Mouse (Mus musculus): ENCODE measurements at regions not wholly inside any gene's neighbourhood (a gene's known extent, or its start where the extent isn't known, plus 50 kb on each side); places are given as distances from the start of the nearest gene placed in this dataset.

DNA sequence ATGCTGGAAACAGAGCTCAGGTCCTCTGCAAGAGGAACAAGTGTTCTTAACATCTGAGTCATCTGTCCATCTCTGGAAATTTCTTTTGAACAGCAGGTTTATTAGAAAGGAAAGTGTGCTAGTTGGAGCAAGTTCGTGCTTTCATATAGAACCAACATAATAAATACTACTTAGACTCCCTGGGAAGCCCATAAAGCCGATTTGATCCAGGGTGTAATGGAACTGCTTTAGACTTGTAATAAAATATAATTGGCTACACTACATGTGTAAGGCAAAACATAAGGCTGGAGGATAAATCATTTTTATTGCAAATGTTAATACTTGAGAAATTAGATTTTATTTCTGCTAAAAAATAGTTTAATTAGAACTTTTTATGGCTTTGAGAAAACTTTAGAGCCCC lies 510.0 kb upstream of the Id4 start:
- no peak for DNase-seq

DNA sequence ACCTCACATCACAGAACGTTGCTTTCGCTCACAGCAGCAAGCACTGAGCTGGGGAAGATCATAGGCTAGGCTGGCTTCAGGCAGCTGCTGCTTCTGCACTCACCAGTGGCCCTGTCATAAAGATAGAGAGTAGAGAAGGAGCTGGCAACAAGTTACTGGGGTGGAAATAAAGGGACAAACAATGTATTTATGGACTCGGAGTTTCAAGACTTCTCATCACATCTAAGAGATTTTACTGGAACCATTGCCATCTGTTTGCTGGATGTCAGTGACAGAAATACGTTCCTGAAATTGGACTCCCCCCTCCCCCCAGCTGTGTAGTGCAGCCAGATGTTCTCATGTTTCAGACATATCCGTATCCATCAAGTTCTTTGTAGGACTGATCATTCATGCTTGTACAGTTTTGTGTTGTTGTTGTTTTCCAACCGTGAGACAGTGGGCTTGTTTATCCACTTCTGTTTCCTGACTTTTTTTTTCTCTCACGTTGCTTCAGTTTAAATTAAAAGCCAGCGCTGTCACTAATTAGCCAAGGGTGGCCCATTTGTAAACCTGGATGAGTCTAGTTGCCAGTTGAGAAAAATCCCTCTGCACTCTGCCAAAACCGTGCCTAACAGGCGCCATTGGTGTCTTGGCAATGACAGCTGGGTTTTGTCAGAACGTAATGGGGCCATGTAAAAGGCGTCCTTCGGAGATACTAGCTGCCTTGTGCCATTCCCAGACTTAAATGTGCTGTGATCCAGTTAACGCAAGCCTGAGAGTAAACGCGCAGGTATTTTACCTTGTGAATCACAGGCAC lies 496.0 kb upstream of the Id4 start:
- DNase-seq: no peak

DNA sequence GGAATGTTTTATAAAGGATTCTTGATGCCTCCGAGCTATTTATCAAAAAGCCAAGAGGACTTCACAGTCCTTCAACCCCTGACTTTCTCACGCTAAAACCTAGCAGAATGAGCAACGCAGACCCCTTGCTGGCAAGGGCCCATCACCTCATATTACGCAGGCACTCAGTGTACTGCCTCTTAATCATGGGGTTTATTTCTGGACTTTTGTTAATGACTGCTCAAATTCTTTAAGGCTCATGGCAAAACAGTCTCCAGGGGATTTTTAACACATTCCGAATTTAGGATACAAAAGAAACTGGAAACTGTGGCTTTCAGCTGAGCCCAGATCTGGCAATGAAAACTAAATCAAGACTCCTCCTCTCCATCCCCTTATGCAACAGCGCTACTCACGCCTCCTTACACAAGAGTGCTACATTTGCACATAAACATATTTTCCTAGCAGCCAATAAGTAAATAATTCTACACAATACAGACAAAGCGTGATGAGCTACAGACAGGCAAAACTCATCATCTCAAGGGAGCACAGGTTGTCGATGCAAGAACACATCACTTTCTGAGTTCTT lies 492.0 kb upstream of the Id4 start:
- no peak for DNase-seq

DNA sequence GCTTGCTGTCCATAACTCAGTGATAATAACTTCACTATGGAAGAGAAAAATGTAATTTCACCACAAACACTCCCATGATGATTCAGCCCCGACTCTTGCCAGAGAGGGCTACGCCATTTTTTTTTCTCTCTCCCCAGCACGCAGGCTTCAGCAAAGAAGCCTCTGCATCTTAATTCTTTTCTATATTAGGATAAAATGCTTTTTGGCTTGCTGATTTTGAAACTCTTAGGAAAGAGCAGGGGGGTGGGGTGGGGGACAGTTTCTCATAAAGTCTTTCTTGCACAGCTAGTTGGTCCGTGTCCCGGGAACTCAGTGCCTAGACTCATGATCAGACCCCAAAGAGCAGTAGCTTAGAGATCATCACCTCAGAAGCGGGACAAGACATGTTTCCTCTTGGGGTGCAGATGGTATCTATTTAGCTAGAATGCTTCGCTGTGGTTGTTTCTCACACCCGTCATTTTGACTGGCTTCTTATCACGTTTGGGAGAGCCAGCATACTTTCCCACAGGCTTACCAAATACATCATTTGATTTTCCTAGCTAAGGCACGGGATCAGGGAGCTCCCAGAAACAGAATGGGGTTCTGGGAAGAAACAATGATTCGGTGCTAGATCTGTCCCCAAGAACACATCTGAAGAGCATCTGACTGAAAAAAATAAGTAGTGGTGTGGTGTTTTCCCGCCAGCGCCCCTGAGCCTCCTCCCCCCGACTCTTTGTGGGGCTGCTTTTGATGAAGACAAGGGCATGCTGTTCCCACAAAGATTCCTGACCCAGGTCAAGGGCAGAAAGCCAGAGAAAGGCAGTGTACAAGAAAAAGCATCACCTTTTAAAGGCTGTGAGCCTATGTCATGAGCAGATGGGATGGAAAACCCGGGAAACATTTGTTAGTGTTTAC lies 483.6 kb upstream of the Id4 start:
- DNase-seq: peak; percentile 8

DNA sequence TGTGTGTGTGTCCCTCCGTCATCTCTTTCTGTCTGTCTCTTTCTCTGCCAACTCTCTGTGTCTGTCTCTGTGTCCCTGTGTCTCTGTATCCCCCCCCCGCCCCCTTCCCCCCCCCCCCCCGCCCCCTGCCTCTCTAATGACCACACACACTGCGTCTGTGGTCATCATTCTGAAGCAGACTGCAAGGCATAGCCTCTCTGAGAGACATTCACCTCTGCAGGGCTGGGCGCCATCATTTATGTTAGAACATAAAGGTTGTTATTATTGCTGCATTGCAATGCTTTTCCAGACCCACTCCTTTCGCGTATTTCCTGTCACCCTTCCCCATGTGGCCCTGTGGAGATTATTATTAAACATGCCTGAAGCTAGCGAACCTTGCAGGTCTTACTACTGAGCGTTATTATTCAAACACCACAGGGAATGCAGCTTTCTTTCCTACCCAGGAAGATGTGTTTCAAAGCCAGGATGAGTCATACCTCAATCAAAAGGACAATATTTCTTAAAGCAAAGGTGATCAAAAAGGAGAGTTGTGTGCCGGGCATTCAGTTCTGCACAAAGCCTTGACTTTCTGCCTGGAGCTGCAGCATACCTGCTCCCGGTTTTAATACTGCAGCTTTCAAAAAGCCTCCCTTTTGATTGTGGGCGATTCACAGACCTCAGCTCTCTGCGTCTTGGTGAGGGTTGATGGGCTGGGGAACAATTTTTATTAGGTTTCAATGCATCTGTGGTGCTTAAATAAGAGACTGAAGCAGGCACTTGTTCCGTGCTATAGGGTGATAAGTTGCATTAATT lies 482.6 kb upstream of the Id4 start:
- no peak for DNase-seq

DNA sequence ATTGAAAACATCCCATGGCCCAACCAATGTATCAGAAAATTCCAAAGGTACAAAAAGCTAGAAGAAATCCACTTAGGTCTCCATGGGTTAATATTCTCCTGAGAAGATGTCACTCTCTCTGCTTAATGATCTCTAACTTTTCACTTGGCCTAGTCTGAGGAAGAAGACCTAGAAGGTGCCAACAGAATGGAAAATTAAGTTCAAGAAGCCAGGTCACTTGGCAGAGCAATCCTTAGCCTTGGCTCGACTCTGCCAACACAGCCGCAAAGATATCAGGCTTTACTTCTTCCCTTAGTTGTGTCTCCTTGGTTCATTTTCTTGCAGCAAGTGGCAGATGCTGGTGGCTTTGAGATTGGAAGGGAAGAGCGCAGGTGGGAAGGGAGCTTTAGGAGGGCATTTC lies 476.6 kb upstream of the Id4 start:
- DNase-seq: no peak

DNA sequence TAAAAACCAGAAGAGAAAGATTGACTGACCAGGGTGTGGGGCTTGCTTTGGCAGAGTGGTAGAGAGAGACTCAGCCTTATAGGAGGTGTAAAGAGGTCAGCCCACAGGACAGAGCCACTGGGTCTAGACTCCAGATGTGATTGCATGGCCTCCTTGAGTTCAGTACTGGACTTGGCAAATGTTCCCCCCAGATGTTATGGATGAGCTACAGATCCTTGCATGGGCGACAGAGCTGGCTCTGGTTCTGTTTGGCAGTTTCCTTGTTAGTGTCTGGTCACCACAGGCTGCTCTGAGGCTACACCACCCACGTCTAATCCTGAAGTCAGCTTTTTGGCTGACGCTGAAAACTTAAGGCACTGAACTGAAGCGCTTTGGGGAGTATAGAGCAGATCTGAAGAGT lies 463.2 kb upstream of the Id4 start:
- no peak for DNase-seq

DNA sequence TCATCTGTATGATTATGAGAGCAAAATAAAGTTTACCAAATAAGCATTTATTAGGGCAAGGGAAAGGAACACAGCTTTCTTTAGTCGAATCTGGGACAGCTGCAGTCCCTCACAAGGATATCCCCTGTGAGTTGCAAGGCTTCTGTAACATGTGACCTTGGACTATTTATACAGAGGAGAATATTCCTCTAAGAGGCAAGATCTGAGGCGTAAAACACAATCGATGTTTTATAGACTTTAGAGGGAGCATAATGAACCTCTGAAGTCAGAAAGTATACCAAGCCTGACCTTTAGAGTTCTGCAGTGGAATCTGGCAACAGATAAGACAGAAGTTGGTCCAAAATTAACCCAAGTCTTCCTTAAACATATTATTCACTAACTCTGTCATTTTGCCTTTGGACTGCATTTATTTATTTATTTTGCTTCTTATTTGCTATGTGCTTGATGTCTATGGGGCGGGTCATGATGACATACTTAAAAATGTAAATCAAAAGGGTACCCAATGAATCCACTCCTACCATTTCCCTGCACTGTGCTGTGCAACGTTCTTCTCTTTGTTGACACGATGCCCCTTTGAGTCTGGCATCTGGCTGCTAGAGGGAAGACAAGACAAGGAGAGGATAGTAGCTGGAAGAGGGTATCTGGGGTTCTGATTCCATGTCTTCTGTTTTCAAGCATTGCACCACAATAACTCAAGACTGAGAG lies 449.2 kb upstream of the Id4 start:
- no peak for DNase-seq

DNA sequence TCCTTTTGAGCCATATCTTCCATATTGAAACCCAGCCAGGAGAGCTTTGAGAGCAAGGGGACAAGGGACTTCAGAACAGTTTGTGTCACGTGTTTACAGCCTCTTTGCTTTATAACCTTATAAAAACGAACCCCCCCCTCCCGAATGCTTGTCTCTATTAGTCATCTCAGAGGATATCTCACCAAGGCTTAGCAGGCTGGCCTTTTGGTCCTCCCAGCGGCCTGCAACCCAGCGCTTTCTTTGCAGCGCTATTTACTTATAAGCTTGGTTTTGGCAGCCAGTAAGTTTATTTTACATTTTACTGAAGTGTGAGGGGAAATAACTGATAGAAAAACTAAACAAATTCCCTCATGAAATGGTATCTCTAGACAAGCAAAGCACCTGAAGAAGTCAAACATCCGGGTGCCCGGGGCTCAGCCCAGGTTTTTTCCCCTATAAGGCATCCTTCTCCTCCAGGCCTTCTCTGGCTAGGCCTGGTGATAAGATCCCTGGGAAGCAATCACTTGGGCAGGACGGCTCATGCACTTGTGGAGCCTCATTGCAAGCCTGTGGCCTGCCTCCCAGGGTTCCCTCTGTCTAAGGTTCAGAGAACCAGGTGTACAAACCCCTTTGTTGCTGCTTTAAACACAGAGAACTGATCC lies 442.0 kb upstream of the Id4 start:
- no peak for DNase-seq

DNA sequence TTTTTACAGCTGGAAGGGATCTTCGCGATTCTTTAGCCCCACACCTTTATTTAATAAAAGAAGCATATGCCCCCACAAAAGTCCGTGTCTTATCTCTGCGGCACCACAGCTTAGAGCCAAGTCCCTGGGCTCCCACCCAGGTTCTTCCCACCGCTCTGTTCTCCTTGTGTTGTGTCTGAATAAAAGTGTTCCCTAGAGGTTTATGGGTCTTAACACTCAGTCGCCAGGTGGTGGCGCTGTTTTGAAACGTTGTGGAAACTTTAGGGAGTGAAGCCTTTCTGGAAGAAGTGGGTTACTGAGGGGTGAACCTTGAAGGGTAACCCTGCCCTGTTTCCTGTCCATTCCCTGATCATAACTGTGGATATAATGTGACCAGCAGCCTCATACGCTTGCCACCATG lies 424.5 kb upstream of the Id4 start:
- DNase-seq: peak; percentile 70

DNA sequence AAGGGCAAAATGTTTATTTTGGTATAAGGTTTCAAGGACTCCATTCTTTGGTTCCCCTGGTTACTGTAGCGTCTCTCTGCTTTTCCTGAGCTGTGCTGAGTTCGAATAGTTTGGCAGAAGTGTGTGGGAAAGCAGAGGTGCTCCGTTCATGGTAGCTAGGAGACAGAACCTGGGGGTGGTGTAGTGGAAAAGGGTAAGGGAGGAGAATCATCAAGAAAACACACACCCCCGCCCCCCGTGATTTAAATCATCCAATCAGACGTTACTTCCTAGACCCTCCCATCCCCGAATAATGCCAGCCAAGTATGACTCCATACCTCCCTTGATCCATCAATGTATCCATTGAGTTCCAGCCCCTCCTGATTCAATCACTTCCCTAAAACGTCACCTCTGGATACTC lies 418.6 kb upstream of the Id4 start:
- DNase-seq: no peak

DNA sequence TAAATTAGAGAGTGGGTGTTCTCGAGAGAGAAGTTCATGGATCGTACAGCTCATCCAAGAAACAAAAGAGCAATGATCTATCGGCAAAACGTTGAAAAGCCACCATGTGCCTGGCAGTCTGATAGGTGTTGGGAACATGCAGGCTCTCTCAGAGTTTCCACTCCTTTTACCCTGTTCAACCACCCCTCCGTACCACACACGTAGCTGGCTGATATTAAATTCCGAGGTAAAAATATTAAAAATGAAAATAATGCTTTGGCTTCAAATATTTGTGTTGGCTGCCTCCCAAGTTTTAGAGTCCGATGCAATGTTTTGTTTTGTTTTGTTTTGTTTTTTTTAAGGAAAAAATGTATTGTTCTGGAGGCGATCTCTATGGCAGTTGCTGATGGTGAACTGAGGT lies 418.0 kb upstream of the Id4 start:
- DNase-seq: no peak

DNA sequence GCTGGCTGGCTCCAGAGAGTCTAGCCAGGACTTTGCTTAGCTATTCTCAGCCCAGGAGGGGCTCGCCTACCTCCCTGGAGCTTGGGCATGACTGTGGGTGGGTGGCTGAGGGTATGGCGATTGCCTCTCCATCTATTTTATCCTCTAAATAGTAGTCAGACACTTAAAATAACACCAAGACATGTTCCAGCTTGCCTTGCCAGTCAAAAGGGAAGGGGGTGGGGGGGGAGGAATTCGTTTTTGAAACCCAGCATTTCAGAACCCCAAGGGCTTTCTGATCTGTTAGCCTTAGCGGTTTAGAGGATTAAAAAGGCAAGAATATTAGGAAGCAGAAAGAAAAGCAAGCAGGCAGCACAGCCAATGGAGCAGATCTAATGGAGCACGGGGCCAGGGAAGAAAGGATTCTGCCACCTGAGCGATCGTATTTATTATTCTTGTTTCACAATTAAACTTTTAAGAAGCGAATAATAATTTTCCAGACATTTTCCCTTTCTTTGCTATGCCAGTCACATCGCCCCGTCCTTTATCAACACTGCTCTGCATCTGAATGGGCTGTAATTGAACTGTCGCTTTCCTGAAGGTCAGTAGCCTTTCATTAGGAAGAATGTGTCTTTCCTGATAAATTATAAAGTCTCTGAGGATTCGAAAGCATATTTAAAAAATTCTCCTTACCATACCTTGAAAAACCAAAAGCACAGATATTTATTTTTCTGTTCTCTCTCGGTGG lies 417.3 kb upstream of the Id4 start:
- no peak for DNase-seq

DNA sequence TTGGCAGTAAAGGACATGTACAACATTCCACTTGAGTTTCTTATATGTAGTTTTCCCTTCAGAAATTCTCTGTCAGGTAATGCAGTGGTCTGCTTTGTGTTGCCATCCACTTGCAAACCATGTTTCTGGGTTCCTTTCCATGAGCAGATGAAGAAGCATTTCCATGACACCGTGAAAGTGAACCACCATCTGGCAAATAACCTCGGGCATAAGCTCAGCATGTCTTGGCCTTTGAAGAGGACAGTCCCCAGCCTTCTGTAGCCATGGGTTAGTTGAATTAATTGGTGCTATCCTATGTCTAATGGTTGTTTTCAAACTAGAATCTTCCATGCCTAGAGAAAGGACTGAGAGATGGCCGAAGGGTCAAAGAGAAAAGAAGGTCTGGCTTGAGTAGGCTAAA lies 414.3 kb upstream of the Id4 start:
- DNase-seq: no peak

DNA sequence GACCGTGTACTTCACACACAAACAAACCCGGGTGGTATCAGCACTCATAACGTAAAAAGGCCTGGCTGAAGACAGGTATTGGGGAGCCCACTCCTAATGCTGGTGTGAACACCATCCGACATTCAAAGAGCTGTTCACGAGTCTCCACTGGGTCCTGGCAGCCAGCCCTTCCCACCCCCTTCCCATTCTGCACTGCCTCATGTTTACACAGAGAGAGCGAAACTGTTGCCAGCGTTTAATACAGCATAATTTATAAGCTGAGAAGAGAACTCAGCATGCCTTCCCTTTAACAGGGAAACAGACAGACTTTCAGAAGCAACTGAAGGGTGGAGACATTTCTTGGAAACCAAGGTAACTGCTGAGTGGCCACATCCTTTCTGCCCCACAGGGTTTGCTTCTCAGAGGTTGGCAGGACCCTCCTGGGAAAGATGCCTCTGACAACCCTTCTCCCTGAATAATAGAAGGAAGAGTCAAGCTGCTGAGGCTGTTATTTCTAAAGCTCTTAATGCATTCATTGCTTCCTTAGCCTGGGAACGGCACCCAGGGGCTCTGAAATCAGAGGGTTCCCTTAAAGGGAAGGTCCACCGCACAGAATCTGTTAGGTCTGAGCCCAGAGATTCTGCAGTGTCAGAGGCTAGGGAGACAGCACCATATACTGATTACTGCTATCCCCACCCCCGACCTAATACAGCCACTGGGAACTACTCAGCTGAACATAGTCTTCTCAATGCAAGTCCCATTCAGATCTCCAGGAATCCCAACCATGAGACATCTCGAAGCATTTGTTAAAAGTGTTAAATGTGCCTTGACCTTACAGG lies 412.4 kb upstream of the Id4 start:
- no peak for DNase-seq

DNA sequence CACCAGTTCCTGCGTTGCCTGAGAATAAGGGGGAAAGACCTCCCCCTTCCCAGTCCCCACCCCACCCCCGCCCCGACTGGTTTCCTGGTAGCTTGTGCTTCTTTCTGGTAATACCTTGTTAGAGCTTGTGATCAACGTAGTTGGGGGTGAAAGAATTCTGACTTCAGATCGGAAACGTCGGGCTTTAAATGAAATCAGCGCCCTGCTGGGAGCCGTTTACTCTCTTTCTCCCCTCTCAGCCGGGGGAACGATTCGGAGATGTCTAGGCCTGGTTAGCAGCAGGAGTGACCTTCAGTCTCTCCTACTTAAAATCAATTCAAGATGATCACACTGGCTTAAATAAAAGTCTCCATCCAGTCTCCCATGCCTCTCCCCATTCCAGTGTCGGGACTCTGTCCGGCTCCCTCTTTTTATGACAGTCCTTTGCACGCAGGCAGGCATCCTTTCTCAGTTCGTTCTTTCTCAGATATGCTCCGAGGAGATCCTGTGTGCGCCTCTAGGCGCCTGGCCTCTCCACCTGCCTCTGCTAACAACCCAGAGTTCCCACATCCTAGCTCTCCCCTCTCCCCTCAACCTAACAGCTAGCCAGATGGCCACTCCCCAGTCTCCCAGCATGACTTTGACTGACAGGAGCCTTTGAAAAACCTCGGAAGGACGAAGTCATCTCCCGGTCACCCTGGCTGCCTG lies 405.5 kb upstream of the Id4 start:
- DNase-seq: no peak

DNA sequence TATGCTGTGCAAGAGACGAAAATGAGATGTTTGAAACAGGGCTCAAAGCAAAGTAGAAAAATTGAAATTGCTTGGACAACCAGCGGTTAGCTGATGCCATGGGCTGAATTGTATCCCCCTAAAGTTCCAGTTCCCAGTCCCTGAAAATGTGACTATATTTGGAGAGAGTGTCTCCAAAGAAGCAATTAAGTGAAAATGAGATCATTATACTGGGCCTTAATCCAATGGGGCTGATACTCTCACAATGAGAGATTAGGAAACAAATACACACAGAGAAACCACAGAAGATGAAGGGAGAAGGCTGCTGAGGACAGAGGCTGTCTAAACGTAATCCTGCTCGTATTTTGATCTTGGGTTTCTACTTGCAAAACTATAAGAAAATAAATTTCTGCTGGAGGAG lies 402.1 kb upstream of the Id4 start:
- DNase-seq: no peak

DNA sequence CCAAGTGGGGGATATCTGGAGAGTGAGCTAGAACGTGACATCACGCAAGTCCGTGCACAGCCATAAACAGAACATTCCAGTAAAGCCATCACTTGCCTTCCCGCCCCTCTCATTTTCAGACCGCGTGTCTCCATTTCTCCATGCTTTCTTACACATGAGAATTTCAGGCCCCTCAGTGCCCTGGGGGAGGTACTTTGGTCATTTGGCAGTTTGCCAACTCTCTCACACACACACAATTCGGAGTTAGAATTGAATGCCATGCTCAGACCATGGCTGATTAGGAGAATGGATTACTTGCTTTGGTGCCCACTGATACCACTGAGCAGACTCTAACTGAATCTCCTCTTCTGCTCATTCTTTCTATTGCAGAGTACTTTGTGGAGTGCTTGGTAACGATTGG lies 400.7 kb upstream of the Id4 start:
- no peak for DNase-seq

DNA sequence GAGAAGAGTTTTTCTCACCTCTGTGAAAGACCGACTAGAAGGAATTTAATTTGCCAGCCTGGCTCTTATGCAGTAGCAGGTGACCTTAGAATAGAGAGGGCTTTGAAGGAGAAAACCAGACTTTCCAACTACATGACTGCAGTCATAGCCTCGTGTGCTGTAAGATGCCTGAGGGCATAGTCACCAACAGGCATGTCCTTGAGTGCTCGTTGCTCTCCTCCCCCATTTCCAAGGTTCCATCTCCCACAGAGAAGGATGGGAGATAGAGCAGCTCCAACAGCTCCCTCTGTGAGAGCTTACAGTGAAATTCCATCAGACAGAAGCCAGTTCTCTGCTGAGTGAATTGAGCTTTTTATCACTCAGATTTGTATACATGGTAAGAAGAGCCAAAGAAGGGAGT lies 398.1 kb upstream of the Id4 start:
- DNase-seq: peak; percentile 47

Data from adrenal gland, postnatal 10 days (tissue).